Mouse (Mus musculus): ENCODE measurements at regions not wholly inside any gene's neighbourhood (a gene's known extent, or its start where the extent isn't known, plus 50 kb on each side); places are given as distances from the start of the nearest gene placed in this dataset.

DNA sequence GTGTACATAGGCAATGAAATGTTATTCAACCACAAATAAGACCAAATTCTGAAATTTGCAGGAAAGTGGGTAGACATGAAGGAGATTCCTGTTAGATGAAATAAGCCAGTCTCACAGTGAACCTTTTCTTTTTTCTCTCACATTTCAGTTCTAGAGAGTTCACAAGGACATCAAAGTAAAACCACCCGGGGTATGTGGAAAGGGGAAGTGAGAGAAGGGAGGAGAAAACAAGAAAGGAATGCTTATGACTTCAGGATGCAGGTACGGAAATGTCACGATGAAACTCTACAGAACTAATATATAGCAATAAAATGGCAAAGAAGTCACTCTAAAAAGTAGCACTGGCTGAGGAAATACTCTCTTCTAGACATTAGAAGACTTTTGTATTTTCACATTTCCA, 548.7 kb upstream of the Klf4 start:
- DNase-seq (ENCODE audit: low read depth, low spot score) = no peak

GRCm38 (mm10) chr4:56070664-56071334, 538.5 kb upstream of the Klf4 start:
- DNase-seq (ENCODE audit: low read depth, low spot score) = no peak

DNA sequence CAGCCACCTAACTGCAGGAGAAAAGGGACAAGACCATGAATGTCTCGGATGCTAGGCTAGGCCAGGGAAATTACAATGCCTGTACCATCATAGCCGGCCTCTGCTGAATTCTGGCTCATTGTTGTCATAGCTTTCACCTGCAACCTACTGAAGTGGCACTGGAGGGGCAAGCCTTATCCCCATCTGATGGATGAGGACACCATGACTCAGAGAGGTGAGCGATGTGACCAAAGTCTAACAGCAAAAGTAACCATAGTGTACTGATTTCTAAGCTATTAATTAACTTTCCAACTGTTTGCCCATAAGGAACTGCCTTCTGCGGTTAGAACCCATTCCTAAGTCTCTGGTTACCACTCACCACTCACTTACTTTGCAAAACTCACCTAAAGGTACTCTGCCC, 536.6 kb upstream of the Klf4 start:
- no peak for DNase-seq (ENCODE audit: low read depth, low spot score)

- no peak for DNase-seq (ENCODE audit: low read depth, low spot score)
These were observed 532.4 kb upstream of the Klf4 start for GRCm38 (mm10) chr4:56064657-56065056.

DNA sequence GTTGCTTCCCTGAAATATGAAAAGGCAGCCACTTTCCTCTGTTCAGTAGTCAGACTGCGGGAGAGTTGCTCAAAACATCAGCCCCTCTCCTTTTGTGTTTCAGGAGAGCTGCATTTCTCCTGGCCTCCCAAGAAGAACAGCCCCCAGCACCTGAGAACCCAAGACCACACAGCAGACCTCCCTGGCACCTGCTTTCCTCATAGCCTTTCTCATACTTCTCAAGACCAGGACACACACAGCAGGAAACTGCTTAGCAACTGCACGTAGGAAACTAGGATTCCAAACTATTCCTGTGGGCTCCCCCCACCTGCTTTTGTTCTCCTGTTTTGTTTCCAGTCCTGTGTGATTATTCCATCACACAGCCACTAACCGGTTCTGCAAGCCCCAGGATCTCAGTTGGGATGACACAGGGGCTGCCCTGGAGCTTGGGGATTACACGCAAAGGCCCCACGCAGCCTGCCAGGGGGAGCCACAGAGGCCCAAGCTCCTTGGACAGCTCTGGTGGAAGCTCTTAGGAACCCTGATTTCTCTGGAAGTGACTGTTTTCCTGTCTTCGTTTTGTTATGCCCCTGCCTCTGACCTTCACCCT, 519.6 kb upstream of the Klf4 start:
- DNase-seq (ENCODE audit: low read depth, low spot score) = no peak

- no peak for DNase-seq (ENCODE audit: low read depth, low spot score)
These were observed 507.1 kb upstream of the Klf4 start for GRCm38 (mm10) chr4:56039327-56039726.

DNA sequence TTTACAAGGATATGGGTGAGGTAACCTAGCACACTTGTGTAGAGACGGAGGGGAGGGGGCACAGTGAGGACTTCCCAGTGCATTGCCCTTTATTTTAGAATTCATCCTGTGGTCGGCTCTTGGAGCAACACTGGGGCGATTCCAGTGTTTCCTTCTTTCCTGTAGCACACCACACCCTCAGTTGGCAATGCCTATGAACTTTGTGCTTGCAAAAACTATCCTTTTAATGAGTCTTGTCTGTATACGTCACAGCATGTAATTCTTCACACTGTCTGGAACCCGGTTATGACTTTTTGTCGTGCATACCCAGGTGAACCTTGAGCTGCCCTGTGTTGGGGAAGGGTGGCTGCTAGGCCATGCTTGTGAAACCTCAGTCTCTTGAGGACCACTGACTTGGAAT, 504.1 kb upstream of the Klf4 start:
- no peak for DNase-seq (ENCODE audit: low read depth, low spot score)

GRCm38 (mm10) chr4:56035543-56035942, 503.3 kb upstream of the Klf4 start:
- DNase-seq (ENCODE audit: low read depth, low spot score) = no peak

GRCm38 (mm10) chr4:56028441-56028840, 496.2 kb upstream of the Klf4 start:
- no peak for DNase-seq (ENCODE audit: low read depth, low spot score)

DNA sequence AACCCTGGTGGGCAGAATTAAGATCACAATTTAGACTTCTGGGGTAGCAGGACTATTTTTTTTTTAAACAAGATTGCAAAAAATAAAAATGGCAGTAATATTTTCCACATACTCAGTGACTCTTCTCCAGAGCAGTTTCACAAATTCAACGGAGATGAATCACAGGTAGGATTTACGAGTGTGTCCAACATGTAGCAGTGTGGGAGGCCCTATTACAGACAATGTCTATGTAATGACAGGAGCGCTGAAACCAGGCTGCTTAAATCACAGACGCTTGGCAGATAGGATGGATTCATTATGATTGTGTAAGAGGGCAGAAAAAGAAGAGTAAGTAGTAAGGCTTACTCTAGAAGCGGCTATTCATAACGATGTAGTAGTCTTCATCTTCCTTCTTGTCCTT, 495.0 kb upstream of the Klf4 start:
- no peak for DNase-seq (ENCODE audit: low read depth, low spot score)

- no peak for DNase-seq (ENCODE audit: low read depth, low spot score)
These were observed 492.2 kb upstream of the Klf4 start for GRCm38 (mm10) chr4:56024478-56024877.

- DNase-seq (ENCODE audit: low read depth, low spot score) = no peak
These were observed 485.9 kb upstream of the Klf4 start for GRCm38 (mm10) chr4:56018212-56018611.

GRCm38 (mm10) chr4:56015481-56015880, 483.2 kb upstream of the Klf4 start:
- DNase-seq (ENCODE audit: low read depth, low spot score) = no peak

- DNase-seq (ENCODE audit: low read depth, low spot score) = no peak
These were observed 476.0 kb upstream of the Klf4 start for GRCm38 (mm10) chr4:56008287-56008686.

GRCm38 (mm10) chr4:56004227-56004626, 472.0 kb upstream of the Klf4 start:
- no peak for DNase-seq (ENCODE audit: low read depth, low spot score)

DNA sequence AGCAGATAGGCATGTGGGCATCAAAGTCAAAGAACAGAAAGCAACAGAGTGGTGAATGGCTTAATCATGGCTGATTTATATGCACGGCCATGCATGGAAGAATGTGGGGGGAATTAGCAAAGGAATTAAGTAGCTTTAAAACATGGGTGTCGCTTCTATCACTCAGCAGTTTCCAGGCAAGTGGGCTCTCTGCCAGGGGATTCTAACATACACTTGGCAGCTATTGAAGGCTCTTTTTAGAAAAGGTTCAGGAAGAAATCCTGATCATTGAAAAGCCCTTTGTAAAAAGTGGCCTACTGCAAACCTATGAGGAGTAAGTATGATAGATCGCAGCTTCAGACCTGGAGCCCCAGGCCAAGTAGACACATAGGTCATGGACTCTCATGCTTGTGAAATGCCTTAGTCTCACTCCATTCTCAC, 469.1 kb upstream of the Klf4 start:
- no peak for DNase-seq (ENCODE audit: low read depth, low spot score)

GRCm38 (mm10) chr4:55984026-55984425, 451.8 kb upstream of the Klf4 start:
- DNase-seq (ENCODE audit: low read depth, low spot score) = no peak

- DNase-seq (ENCODE audit: low read depth, low spot score) = no peak
These were observed 446.3 kb upstream of the Klf4 start for GRCm38 (mm10) chr4:55978539-55978938.

DNA sequence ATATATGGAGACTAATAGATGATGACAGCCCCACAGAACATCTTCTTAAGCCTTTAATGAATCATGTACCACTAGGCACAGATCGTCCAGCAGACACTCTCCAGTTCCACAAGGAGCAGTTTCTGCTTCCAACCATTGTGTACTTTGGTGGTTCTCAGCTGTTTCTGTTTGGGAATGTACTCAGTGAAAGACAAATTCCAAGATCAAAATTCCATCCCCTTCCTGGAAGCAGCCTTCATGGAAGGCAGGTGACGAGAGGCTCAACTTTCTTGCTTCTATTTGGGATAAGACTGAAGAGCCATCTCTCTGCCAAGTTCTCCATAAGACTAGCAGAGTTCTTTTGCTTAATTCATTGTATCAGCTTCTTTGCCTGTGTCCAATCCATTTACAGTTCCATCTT, 444.0 kb upstream of the Klf4 start:
- no peak for DNase-seq (ENCODE audit: low read depth, low spot score)

- DNase-seq (ENCODE audit: low read depth, low spot score) = no peak
These were observed 441.4 kb upstream of the Klf4 start for GRCm38 (mm10) chr4:55973706-55974105.

DNA sequence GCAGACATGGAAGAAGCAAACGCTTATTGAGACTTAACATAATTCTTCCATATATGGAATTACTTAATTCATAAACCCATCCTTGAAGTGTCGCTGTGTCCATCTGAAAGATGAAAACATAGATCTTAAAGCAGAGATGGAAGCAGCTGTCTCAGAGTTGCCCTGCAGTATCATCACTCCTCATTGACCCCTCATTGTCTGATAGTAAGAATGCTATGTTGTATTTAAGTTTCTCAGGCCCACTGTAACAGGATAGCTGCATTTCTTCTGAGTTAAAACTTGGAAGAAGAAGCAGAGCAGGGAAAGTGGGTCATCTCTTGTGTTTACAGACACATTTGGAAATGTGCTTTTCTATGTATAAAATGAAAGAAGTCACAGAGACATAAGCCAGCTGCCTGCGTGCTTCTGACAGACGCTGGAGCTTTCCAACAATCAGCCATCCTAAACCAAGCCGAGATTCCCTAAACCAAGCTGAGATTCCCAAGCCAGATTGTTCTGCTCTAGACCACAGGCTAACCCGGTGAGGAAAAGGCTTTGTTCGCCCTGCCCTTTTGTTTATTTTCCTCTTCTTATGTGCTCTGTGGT, 440.1 kb upstream of the Klf4 start:
- no peak for DNase-seq (ENCODE audit: low read depth, low spot score)

DNA sequence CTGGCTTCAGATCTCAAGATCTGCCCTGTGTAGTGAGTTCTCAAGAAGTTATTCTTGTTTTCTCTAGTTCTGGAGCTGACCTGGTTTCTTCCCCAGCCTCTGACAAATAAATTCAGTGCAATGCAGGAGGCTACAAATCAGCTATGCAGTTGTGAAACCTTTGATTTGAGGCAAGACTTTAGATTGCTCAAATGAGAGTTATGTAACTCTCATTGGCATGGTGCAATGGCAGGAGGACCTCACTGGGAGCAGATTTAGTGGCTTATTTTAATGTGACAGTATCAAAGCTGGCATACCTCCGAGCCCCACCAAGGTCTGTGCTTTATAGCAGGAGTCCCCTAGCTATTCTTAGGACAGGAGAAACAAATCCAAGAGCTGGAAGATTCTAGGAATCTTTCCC, 427.8 kb upstream of the Klf4 start:
- no peak for DNase-seq (ENCODE audit: low read depth, low spot score)

DNA sequence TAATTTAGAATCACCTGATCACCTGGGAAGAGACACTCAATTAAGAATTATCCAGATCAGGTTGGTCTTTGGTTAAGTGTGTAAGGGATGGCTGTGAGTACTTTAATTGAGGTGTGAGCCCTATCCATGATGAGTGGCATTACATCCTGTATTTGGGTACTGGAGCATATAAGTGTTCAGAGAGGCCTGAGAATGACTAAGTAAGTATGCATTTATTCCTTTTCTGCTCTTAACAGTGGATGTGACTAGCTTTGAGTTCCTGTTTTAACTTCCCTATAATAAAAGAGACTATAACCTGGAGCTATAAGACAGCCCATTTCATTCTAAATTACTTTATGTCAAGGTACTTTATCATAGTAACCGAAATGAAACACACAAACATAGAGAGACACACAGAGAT, 421.4 kb upstream of the Klf4 start:
- no peak for DNase-seq (ENCODE audit: low read depth, low spot score)
